Mouse (Mus musculus): ENCODE data around the gene Stoml2. TPM values are rescaled to one million over a fixed set of nuclear protein-coding genes. Genes with fewer than 3 reads are reported as not detected.

The Stoml2 gene
- 122 and 139 TPM in 2 replicates for polyA plus RNA-seq (2012; rRNA removed)

DNA sequence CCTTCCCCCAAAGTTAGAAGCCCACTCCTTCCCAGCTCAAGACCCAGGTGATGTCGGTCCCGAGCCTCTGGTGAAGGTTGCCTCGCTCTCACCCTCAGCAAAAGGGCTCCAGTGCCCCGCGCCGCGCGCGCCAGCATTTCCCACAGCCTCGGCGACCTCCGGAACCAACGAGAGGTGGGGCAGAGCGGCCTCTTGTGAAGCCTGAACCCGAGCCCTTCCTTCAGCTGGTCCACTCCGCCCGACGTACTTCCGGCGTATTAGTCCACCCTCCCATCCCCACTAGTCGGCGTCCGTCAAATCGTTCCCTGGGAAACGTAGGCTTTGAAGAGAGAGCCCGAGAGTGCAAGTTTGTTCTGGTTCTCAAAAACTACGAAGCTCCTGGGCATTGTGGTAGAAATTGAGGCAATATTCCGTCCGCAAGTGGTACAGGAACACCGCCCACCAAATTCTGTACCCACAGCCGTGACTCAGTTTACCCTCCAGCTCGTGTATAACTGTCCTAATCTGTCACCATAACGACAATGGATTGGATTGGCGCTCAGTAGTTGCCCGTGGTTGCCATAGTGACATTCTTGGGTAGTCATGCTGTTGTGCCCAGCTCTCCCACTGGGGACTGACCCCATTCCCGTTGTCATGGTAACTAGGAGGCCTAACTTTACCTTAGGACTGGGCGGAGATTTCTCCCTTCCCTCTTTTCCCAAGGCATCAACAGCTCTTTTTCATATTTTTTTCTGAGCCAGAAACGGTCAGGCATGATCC lies at the start of gene Stoml2:
TSS of gene Stoml2 (minus strand) at position 474 of the 759 bp plus-strand sequence.

DNA sequence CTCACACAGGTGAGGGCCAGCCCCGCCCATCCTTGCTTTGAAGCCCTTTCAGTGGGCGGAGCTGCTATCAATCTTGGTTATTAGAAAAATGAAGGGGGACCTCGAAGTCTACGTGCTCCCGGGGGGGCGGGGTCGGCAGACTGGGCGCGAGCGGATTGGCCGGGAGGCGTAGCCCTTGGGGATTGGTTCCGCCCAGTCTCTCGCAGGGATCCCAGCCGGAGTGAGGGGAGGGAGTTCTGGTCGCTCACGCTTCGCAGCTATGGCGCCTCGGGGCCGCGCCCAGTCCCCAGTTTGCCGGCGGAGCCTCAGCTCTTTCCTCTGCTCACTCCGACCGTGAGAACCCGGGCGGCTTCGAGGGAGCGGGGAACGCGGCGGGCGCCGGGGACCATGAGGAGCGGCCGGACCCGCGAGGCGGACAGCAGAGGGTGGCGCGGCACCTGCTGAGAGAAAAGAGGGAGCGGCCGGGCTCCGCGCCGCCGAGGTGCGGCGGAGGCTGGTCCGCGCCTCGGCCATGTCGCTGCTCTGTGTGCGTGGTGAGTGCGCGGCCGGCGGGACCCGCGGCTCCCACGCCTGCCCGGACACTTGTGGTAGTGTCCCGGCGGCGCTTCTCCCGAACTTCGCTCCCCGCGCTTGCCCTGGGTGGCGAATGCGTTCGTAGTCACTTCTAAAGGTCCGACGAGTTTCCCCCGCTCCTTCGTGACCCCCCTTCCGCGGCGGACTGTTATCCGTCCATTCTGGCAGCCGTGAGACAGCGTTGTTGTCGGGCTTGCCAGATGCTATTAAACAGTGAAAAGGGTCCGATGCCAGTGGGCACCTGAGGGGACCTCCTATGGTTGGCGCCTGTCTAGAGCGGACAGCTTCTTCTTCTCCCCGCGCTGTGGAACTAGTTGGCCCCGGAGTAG lies 27.5 kb upstream of the Stoml2 start, which contains the start of gene Unc13b:
TSS of gene Unc13b (plus strand) at position 201 of the 902 bp plus-strand sequence.

DNA sequence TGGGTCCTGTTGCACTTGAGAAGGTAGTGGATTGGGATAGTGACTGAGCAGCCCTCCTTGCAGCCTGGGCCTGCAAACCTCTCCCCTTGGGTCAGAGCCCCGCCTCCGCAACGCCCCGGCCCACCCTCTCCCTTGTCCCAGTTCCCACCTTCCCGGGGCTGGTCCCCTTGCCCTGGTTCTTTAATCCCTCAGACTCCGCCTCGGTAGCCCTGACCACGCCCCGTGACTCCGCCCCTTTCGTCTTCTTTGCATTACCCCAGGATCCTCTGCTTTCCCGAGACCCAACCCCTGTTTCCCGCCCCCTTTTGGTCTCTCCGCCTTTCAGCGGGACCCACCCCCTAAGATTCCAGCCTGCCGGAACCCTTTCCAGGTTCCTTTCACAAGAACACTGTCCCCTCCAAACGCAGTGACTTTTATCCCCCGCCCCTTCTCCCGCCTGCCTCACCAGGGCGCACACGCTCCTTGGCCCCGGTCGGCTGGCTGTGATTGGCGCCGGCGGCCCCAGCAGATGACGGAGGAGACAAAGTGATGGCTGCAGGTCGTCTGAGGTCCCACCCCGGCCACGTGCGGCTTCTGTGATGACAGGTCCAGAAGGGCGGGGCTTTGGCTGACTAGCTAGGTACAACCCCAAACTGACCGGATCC lies 14.3 kb upstream of the Stoml2 start, which contains the start of gene Fam214b:
TSS of gene Fam214b (minus strand) at position 562 of the 644 bp plus-strand sequence.

DNA sequence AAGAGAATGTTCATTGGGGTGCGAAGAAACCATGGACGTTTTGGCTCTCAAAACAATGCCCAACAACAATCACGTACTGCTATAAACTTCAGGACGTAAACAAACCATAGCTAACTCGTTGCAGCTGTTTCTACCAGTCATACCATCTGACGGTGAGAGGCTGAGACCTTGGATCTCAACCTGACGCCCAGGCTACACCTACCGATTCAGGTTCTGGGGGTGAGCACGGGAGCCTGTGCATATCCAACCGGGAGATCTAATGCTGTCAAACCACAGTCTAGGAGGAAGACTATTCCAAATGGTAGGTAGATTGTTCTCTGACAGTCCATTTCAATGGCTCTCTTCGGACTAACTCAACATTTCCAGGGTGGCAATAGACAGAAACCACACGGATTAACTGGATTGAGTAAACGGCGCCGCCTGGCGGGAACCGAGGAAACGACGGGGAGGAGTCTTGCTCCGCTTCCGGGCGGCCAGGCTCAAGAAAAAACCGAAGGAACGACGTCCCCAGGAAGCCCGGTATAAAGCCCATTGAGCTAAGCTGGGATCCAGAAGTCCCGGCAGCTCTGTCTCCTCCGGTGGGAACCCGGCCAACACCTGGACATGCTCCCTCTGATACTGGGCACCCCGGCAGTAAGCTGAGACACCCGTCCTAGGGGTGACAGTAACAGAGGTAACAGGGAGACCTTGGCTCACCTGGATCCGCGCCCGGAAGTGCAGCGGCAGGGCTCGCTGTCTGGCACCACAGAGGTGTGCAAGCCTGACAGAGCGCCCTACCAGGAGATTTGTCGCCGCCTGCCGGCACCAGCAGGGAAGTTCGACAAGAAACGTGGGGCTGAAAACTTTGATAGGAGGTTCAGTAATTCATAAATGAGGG lies 6.2 kb downstream of the Stoml2 start, which contains the start of gene Pigo:
TSS of gene Pigo (minus strand) at position 736 of the 877 bp plus-strand sequence.

DNA sequence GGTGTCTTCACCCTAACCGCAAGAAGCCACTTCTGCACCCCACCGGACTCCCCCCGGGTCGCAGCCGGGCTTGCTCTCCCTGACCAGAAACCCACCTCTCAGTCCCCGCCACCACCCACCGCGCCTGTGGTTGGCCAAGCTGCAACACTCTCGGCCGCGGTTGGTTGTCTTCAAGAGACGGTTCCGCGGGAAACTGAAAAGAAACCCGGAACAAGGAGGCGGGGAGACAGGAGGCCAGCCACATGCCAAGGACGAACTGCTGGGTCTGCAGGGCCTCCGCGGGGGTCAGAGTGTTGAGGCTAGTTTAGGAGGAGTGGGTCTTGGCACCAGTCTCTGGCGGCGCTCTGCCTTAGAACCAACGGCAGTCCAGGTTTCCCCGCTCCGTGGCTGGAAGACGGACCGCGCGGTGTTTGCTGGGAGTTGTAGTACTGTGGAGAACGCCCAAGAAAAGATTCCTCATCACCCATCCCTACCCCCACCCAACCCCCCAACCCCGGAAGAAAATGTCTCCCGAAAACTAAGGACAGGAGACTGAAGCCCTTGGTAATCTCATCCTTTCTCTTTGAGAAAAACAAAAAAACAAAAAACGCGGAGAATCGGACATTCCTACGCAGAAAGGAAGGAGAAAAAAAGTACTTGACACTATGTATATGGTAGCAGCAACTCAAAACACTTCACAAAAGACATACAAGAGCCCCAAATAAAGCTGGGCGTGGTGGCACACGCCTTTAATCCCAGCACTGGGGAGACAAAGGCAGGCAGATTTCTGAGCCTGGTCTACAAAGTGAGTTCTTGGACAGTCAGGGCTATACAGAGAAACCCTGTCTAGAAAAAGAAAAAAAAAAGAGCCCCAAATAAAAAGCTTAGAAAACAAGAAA lies 21.1 kb downstream of the Stoml2 start, which contains the start of gene Fancg:
TSS of gene Fancg (minus strand) at position 346 of the 878 bp plus-strand sequence.

DNA sequence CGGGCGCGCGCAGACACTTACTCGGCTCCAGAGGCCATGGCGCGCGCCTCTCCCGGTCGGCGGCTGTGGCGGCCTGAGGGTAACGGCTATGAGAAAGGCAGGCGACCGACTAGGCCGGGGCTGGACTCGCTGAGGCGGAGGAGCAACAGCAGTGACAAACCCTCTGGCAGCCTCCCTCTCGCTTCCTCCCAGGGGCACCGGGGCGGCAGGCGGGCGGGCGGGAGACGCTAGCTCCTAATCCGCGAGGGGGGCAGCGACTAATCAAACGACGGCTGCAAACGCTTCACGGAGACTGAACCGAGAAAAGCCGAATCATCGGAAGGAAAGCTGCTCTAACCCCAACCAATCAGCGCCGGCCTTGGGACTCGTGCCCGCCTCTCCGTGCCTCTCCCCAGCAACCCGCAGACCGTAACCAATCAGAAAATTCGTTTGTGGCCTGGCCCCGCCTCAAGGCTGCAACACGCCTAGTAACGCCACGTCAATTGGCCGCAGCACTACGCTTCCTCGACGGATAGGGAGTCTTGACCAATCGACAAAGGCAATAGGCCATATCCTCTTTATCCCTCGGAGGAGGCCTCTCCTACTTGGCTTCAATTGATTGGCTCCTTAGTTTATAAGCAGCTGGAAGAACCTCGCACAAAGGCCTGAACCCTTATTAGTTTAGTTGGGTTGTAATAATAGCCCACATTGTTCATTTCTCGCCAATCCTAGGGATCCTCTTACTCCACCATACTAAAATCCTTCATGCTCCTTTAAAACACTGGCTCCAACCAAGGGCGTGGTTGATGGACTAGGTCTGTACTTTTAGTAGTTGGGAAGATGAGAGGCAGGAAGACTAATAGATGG lies 31.1 kb downstream of the Stoml2 start, which contains the start of gene Vcp:
TSS of gene Vcp (minus strand) at position 367 of the 846 bp plus-strand sequence.

Other genes with a start within 250 kb of the Stoml2 start
- 0.02 TPM in 1 of 2 replicates, not detected in the other for gene Fam205a1, start 177.8 kb downstream of the Stoml2 start, polyA plus RNA-seq (2012; rRNA removed)
- gene Gm12394, start 174.9 kb downstream of the Stoml2 start, polyA plus RNA-seq (2012; rRNA removed), result 0.05 and 0.08 TPM in 2 replicates
- not detected in 2 replicates for gene Fam205c, start 157.5 kb downstream of the Stoml2 start, polyA plus RNA-seq (2012; rRNA removed)
- gene Phf24, start 115.0 kb downstream of the Stoml2 start, polyA plus RNA-seq (2012; rRNA removed), result 34.9 and 36.9 TPM in 2 replicates
- 83.1 and 86.5 TPM in 2 replicates for gene Dnajb5, start 81.9 kb downstream of the Stoml2 start, polyA plus RNA-seq (2012; rRNA removed)
- gene 1700022I11Rik, start 62.1 kb downstream of the Stoml2 start, polyA plus RNA-seq (2012; rRNA removed), result 0.17 TPM in 1 of 2 replicates, not detected in the other
- gene Vcp, start 31.2 kb downstream of the Stoml2 start, polyA plus RNA-seq (2012; rRNA removed), result 264 and 266 TPM in 2 replicates
- gene Fancg, start 21.2 kb downstream of the Stoml2 start, polyA plus RNA-seq (2012; rRNA removed), result 33.7 and 37.4 TPM in 2 replicates
- gene Pigo, start 5.9 kb downstream of the Stoml2 start, polyA plus RNA-seq (2012; rRNA removed), result 28.4 and 32.4 TPM in 2 replicates
- 42.0 and 42.6 TPM in 2 replicates for gene Fam214b, start 14.5 kb upstream of the Stoml2 start, polyA plus RNA-seq (2012; rRNA removed)
- gene Unc13b, start 27.2 kb upstream of the Stoml2 start, polyA plus RNA-seq (2012; rRNA removed), result 56.3 and 60.9 TPM in 2 replicates
- gene Atp8b5, start 235.4 kb upstream of the Stoml2 start, polyA plus RNA-seq (2012; rRNA removed), result 1.2 TPM in 2 replicates

Data from central nervous system, embryonic 14 days (tissue).